Mouse (Mus musculus): ENCODE results near the gene Olfr906. TPM values are rescaled to one million over a fixed set of nuclear protein-coding genes. Genes with fewer than 3 reads are reported as not detected.

The Olfr906 gene
- polyA plus RNA-seq, 1 experiment from 2014 or later, result not detected

Other genes with a start within 250 kb of the Olfr906 start
- not detected in 2 replicates for gene Olfr143, start 234.3 kb upstream of the Olfr906 start, polyA plus RNA-seq (2014; fragmentation: Nextera tagmentation; extraction: Ambion mirVana)
- not detected in 2 replicates for gene Olfr895, start 219.2 kb upstream of the Olfr906 start, polyA plus RNA-seq (2014; fragmentation: Nextera tagmentation; extraction: Ambion mirVana)
- gene Olfr896-ps1, start 196.0 kb upstream of the Olfr906 start, polyA plus RNA-seq (2014; fragmentation: Nextera tagmentation; extraction: Ambion mirVana), result not detected in 2 replicates
- gene Olfr25, start 158.0 kb upstream of the Olfr906 start, polyA plus RNA-seq (2014; fragmentation: Nextera tagmentation; extraction: Ambion mirVana), result not detected in 2 replicates
- not detected in 2 replicates for gene Olfr898, start 138.7 kb upstream of the Olfr906 start, polyA plus RNA-seq (2014; fragmentation: Nextera tagmentation; extraction: Ambion mirVana)
- not detected in 2 replicates for gene Olfr250, start 120.2 kb upstream of the Olfr906 start, polyA plus RNA-seq (2014; fragmentation: Nextera tagmentation; extraction: Ambion mirVana)
- not detected in 2 replicates for gene Olfr251, start 110.0 kb upstream of the Olfr906 start, polyA plus RNA-seq (2014; fragmentation: Nextera tagmentation; extraction: Ambion mirVana)
- not detected in 2 replicates for gene Olfr147, start 85.4 kb upstream of the Olfr906 start, polyA plus RNA-seq (2014; fragmentation: Nextera tagmentation; extraction: Ambion mirVana)
- gene Olfr901, start 57.6 kb upstream of the Olfr906 start, polyA plus RNA-seq (2014; fragmentation: Nextera tagmentation; extraction: Ambion mirVana), result not detected in 2 replicates
- not detected in 2 replicates for gene Olfr902, start 39.4 kb upstream of the Olfr906 start, polyA plus RNA-seq (2014; fragmentation: Nextera tagmentation; extraction: Ambion mirVana)
- not detected in 2 replicates for gene Olfr904, start 23.9 kb upstream of the Olfr906 start, polyA plus RNA-seq (2014; fragmentation: Nextera tagmentation; extraction: Ambion mirVana)
- not detected in 2 replicates for gene Olfr905, start 16.0 kb upstream of the Olfr906 start, polyA plus RNA-seq (2014; fragmentation: Nextera tagmentation; extraction: Ambion mirVana)
- not detected in 2 replicates for gene Olfr907, start 8.7 kb downstream of the Olfr906 start, polyA plus RNA-seq (2014; fragmentation: Nextera tagmentation; extraction: Ambion mirVana)
- not detected in 2 replicates for gene Olfr911-ps1, start 34.5 kb downstream of the Olfr906 start, polyA plus RNA-seq (2014; fragmentation: Nextera tagmentation; extraction: Ambion mirVana)
- gene Olfr910, start 50.8 kb downstream of the Olfr906 start, polyA plus RNA-seq (2014; fragmentation: Nextera tagmentation; extraction: Ambion mirVana), result not detected in 2 replicates
- gene Olfr912, start 93.1 kb downstream of the Olfr906 start, polyA plus RNA-seq (2014; fragmentation: Nextera tagmentation; extraction: Ambion mirVana), result not detected in 2 replicates
- gene Olfr913, start 105.7 kb downstream of the Olfr906 start, polyA plus RNA-seq (2014; fragmentation: Nextera tagmentation; extraction: Ambion mirVana), result not detected in 2 replicates
- not detected in 2 replicates for gene Olfr914, start 118.0 kb downstream of the Olfr906 start, polyA plus RNA-seq (2014; fragmentation: Nextera tagmentation; extraction: Ambion mirVana)
- not detected in 2 replicates for gene Olfr916, start 172.8 kb downstream of the Olfr906 start, polyA plus RNA-seq (2014; fragmentation: Nextera tagmentation; extraction: Ambion mirVana)
- not detected in 2 replicates for gene Olfr917, start 178.8 kb downstream of the Olfr906 start, polyA plus RNA-seq (2014; fragmentation: Nextera tagmentation; extraction: Ambion mirVana)
- not detected in 2 replicates for gene Olfr918, start 187.5 kb downstream of the Olfr906 start, polyA plus RNA-seq (2014; fragmentation: Nextera tagmentation; extraction: Ambion mirVana)
- gene Olfr919, start 216.6 kb downstream of the Olfr906 start, polyA plus RNA-seq (2014; fragmentation: Nextera tagmentation; extraction: Ambion mirVana), result not detected in 2 replicates
- 11.1 and 11.4 TPM in 2 replicates for gene Vwa5a, start 231.2 kb downstream of the Olfr906 start, polyA plus RNA-seq (2014; fragmentation: Nextera tagmentation; extraction: Ambion mirVana)

All from liver, embryonic 11.5 days (tissue).